24 mouse cellular contexts compared by ENCODE assay signal in genomic region chr7:67825636-67826280, GRCm38 (mm10).
DNase-seq lines count a peak whose midpoint lies in the region; ATAC-seq and TF ChIP-seq lines count a peak whose summit lies in the region.
"Had no signal": no experiment of that assay in that cellular context is flagged by ENCODE, and none has a peak within 500 bp of the region (broad histone marks: within the 10 kb centered on the region; RNA-seq: fewer than 3 reads in every experiment).

No protein-coding gene starts in this region.

- H3K9ac ChIP-seq in liver, adult 2 months (ENCODE audit: low read depth, low read length) = no peak overlapping the region
- H3K9ac ChIP-seq in liver, embryonic 11.5 days (ENCODE audit: low read depth, low read length) = no peak overlapping the region
- H3K9ac ChIP-seq in embryonic facial prominence, embryonic 15.5 days = no peak overlapping the region
- no peak overlapping the region for H3K9ac ChIP-seq in limb, embryonic 12.5 days (replicated peaks)
- H3K9ac ChIP-seq: heart, embryonic 15.5 days; hindbrain, embryonic 13.5 days; liver, embryonic 14.5 days; stomach, embryonic 15.5 days had no signal

- H3K27ac ChIP-seq in liver, adult 2 months (replicated peaks; ENCODE audit: insufficient read depth, low read depth, low read length) = no peak overlapping the region
- no peak overlapping the region for H3K27ac ChIP-seq in liver, embryonic 11.5 days (ENCODE audit: low read depth, low read length)
- peak overlapping the region; percentile 40 for H3K27ac ChIP-seq in embryonic facial prominence, embryonic 10.5 days (replicated peaks)
- H3K27ac ChIP-seq in embryonic facial prominence, embryonic 15.5 days (replicated peaks) = peak overlapping the region; percentile 24; the same call in 1 of the 2 replicates
- H3K27ac ChIP-seq in limb, embryonic 12.5 days = peak overlapping the region; percentile 83
- H3K27ac ChIP-seq: heart, embryonic 15.5 days; hindbrain, embryonic 13.5 days; left cerebral cortex, adult 2 months; liver, embryonic 14.5 days; stomach, embryonic 15.5 days had no signal

- H3K4me3 ChIP-seq in liver, adult 2 months (ENCODE audit: insufficient read depth, low read depth, low read length) = no peak overlapping the region
- no peak overlapping the region for H3K4me3 ChIP-seq in liver, embryonic 11.5 days (ENCODE audit: low read depth, low read length)
- no peak overlapping the region for H3K4me3 ChIP-seq in embryonic facial prominence, embryonic 10.5 days
- H3K4me3 ChIP-seq in embryonic facial prominence, embryonic 15.5 days (replicated peaks) = no peak overlapping the region
- H3K4me3 ChIP-seq in limb, embryonic 12.5 days (replicated peaks) = no peak overlapping the region
- H3K4me3 ChIP-seq: heart, embryonic 15.5 days; hindbrain, embryonic 13.5 days; left cerebral cortex, adult 2 months; megakaryocyte, embryonic 14.5 days; stomach, embryonic 15.5 days had no signal

- ATAC-seq in liver, embryonic 11.5 days (replicated peaks; ENCODE audit: low FRiP score) = no peak
- ATAC-seq in embryonic facial prominence, embryonic 15.5 days (ENCODE audit: insufficient number of reproducible peaks, low FRiP score, low TSS enrichment, low read depth) = no peak
- ATAC-seq in limb, embryonic 12.5 days (ENCODE audit: insufficient number of reproducible peaks, insufficient read depth, low FRiP score, low TSS enrichment, low read depth) = no peak
- ATAC-seq: forebrain, embryonic 16.5 days; intestine, postnatal 0 days; Patski had no signal

- no peak for TF ChIP-seq POLR2A in liver, adult 2 months (IDR thresholded peaks at IDR 0.05; ENCODE audit: extremely low read depth, insufficient read depth, low read length)

- no peaks in the 10 kb centered on the region for H3K36me3 ChIP-seq in liver, adult 2 months (ENCODE audit: control insufficient read depth, insufficient read depth, low read length)
- H3K36me3 ChIP-seq in liver, embryonic 11.5 days (ENCODE audit: control insufficient read depth, insufficient read depth, low read length) = no peaks in the 10 kb centered on the region
- H3K36me3 ChIP-seq in embryonic facial prominence, embryonic 10.5 days (replicated peaks) = no peaks in the 10 kb centered on the region
- H3K36me3 ChIP-seq in embryonic facial prominence, embryonic 15.5 days = no peaks in the 10 kb centered on the region
- no peaks in the 10 kb centered on the region for H3K36me3 ChIP-seq in limb, embryonic 12.5 days
- H3K36me3 ChIP-seq: heart, embryonic 15.5 days; hindbrain, embryonic 13.5 days; stomach, embryonic 15.5 days had no signal

- no peaks in the 10 kb centered on the region for H3K4me1 ChIP-seq in liver, adult 2 months (ENCODE audit: control insufficient read depth, insufficient read depth, low read length)
- no peaks in the 10 kb centered on the region for H3K4me1 ChIP-seq in liver, embryonic 11.5 days (replicated peaks; ENCODE audit: control insufficient read depth, insufficient read depth, low read length)
- peaks cover 23% of the 10 kb centered on the region for H3K4me1 ChIP-seq in embryonic facial prominence, embryonic 10.5 days
- peaks cover 17% of the 10 kb centered on the region for H3K4me1 ChIP-seq in embryonic facial prominence, embryonic 15.5 days
- peaks cover 44% of the 10 kb centered on the region for H3K4me1 ChIP-seq in limb, embryonic 12.5 days (replicated peaks)
- H3K4me1 ChIP-seq: hindbrain, embryonic 13.5 days; megakaryocyte, embryonic 14.5 days; stomach, embryonic 15.5 days had no signal

- no peak overlapping the region for H3K4me2 ChIP-seq in liver, embryonic 11.5 days
- no peak overlapping the region for H3K4me2 ChIP-seq in embryonic facial prominence, embryonic 15.5 days (replicated peaks)
- no peak overlapping the region; the same call in 1 of the 2 replicates for H3K4me2 ChIP-seq in limb, embryonic 12.5 days
- H3K4me2 ChIP-seq: heart, embryonic 15.5 days; hindbrain, embryonic 13.5 days; stomach, embryonic 15.5 days had no signal

- H3K79me2 ChIP-seq in liver, adult 2 months (ENCODE audit: control insufficient read depth, insufficient read depth, low read length) = no peaks in the 10 kb centered on the region

- peak; percentile 80 for DNase-seq in liver, adult 2 months (ENCODE audit: extremely low read depth, low read depth, low spot score)
- DNase-seq in liver, embryonic 11.5 days (ENCODE audit: low spot score) = no peak
- DNase-seq in embryonic facial prominence, embryonic 10.5 days (ENCODE audit: low spot score) = no peak
- DNase-seq in left cerebral cortex, adult 8-10 months (ENCODE audit: low spot score in 2 of 2) = no peak
- DNase-seq in adrenal gland, postnatal 14 days = no peak
- no peak for DNase-seq in layer of hippocampus, postnatal 25 days (ENCODE audit: extremely low spot score in 1 of 2, low spot score in 1 of 2)
- DNase-seq: adrenal gland, postnatal 10 days; cerebellum, adult 11-12 months; cerebellum, postnatal 10 days; heart, postnatal 4 days; kidney, postnatal 10 days; lung, adult 2 months; midbrain, embryonic 14.5 days had no signal

- no peaks in the 10 kb centered on the region; the same call in 1 of the 2 replicates for H3K27me3 ChIP-seq in liver, adult 2 months (ENCODE audit: control insufficient read depth, insufficient read depth, low read length)
- H3K27me3 ChIP-seq in liver, embryonic 11.5 days (replicated peaks; ENCODE audit: control insufficient read depth, insufficient read depth, low read length) = no peaks in the 10 kb centered on the region
- H3K27me3 ChIP-seq in embryonic facial prominence, embryonic 10.5 days (replicated peaks; ENCODE audit: low read depth, poor library complexity, severe bottlenecking) = no peaks in the 10 kb centered on the region
- H3K27me3 ChIP-seq in embryonic facial prominence, embryonic 15.5 days = no peaks in the 10 kb centered on the region
- H3K27me3 ChIP-seq in limb, embryonic 12.5 days = no peaks in the 10 kb centered on the region
- H3K27me3 ChIP-seq: heart, embryonic 15.5 days; hindbrain, embryonic 13.5 days; Patski; stomach, embryonic 15.5 days had no signal

- no peak for TF ChIP-seq CTCF in liver, adult 2 months (IDR thresholded peaks at IDR 0.05; ENCODE audit: low read depth, low read length)

- 59% methylated on average over 7 of the region's 7 CpGs for WGBS in liver, adult 2 months
- 78% methylated on average over 7 of the region's 7 CpGs for WGBS in liver, embryonic 11.5 days
- 86% methylated on average over 7 of the region's 7 CpGs for WGBS in embryonic facial prominence, embryonic 10.5 days
- 75% methylated on average over 7 of the region's 7 CpGs for WGBS in embryonic facial prominence, embryonic 15.5 days
- WGBS in limb, embryonic 12.5 days = 65% methylated on average over 7 of the region's 7 CpGs

- no peaks in the 10 kb centered on the region for H3K9me3 ChIP-seq in liver, embryonic 11.5 days (ENCODE audit: control insufficient read depth, low read length)
- H3K9me3 ChIP-seq in embryonic facial prominence, embryonic 10.5 days = no peaks in the 10 kb centered on the region
- H3K9me3 ChIP-seq in embryonic facial prominence, embryonic 15.5 days (replicated peaks) = no peaks in the 10 kb centered on the region
- no peaks in the 10 kb centered on the region for H3K9me3 ChIP-seq in limb, embryonic 12.5 days
- H3K9me3 ChIP-seq: heart, embryonic 15.5 days; hindbrain, embryonic 13.5 days; megakaryocyte, embryonic 14.5 days; stomach, embryonic 15.5 days had no signal

Comparison
In these comparisons a context has a peak if more than half of its experiments do, and no peak if none do; other contexts are left out.
1. H3K27ac ChIP-seq: peak in embryonic facial prominence, embryonic 10.5 days (single experiment), embryonic facial prominence, embryonic 15.5 days (single experiment) and limb, embryonic 12.5 days (single experiment); none in liver, adult 2 months (single experiment) and liver, embryonic 11.5 days (single experiment).